Mouse (Mus musculus): ENCODE measurements around the gene Cdk10.
"Not testable (repeated sequence)": the region's sequence is repeated elsewhere in the genome, so short reads cannot be mapped to it uniquely, and the experiment has no call there.

Cdk10 gene

GRCm38 (mm10) chr8:123230326-123230725 lies 5.7 kb downstream of the Cdk10 start:
- in situ Hi-C loops (cut with MboI; ENCODE audit: unreplicated experiment in 2 of 2): not testable (repeated sequence)

- in situ Hi-C loops (cut with MboI; ENCODE audit: unreplicated experiment in 2 of 2): no loop called here
These were observed 7.1 kb downstream of the Cdk10 start for GRCm38 (mm10) chr8:123231742-123232141.

- in situ Hi-C loops (cut with MboI; ENCODE audit: unreplicated experiment in 2 of 2): no loop called here
These were observed 7.9 kb downstream of the Cdk10 start for GRCm38 (mm10) chr8:123232553-123232952.

GRCm38 (mm10) chr8:123233300-123233699 lies 8.7 kb downstream of the Cdk10 start:
- in situ Hi-C loops (cut with MboI; ENCODE audit: unreplicated experiment in 2 of 2): no loop called here

- in situ Hi-C loops (cut with MboI; ENCODE audit: unreplicated experiment in 2 of 2): no loop called here
These were observed 9.1 kb downstream of the Cdk10 start for GRCm38 (mm10) chr8:123233760-123234159.

GRCm38 (mm10) chr8:123234918-123235519 lies 10.4 kb downstream of the Cdk10 start:
- in situ Hi-C loops (cut with MboI; ENCODE audit: unreplicated experiment in 2 of 2): no loop called here

- in situ Hi-C loops (cut with MboI; ENCODE audit: unreplicated experiment in 2 of 2): no loop called here
These were observed 11.2 kb downstream of the Cdk10 start, which contains the start of gene Spata2l for GRCm38 (mm10) chr8:123235520-123236497. Gene Spata2l (minus strand): TSS chr8:123236233.

GRCm38 (mm10) chr8:123239398-123239797 lies 14.8 kb downstream of the Cdk10 start:
- in situ Hi-C loops (cut with MboI; ENCODE audit: unreplicated experiment in 2 of 2): no loop called here

- in situ Hi-C loops (cut with MboI; ENCODE audit: unreplicated experiment in 2 of 2): no loop called here
These were observed 17.7 kb downstream of the Cdk10 start for GRCm38 (mm10) chr8:123242107-123242923.

- in situ Hi-C loops (cut with MboI; ENCODE audit: unreplicated experiment in 2 of 2): no loop called here
These were observed 18.4 kb downstream of the Cdk10 start for GRCm38 (mm10) chr8:123243053-123243452.

- in situ Hi-C loops (cut with MboI; ENCODE audit: unreplicated experiment in 2 of 2): no loop called here
These were observed 19.7 kb downstream of the Cdk10 start for GRCm38 (mm10) chr8:123244382-123244781.

- in situ Hi-C loops (cut with MboI; ENCODE audit: unreplicated experiment in 2 of 2): no loop called here
These were observed 20.9 kb downstream of the Cdk10 start for GRCm38 (mm10) chr8:123245543-123245942.

- in situ Hi-C loops (cut with MboI; ENCODE audit: unreplicated experiment in 2 of 2): no loop called here
These were observed 23.1 kb downstream of the Cdk10 start for GRCm38 (mm10) chr8:123247748-123248147.

- in situ Hi-C loops (cut with MboI; ENCODE audit: unreplicated experiment in 2 of 2): no loop called here
These were observed 24.0 kb downstream of the Cdk10 start for GRCm38 (mm10) chr8:123248596-123248995.

- in situ Hi-C loops (cut with MboI; ENCODE audit: unreplicated experiment in 2 of 2): no loop called here
These were observed 26.3 kb downstream of the Cdk10 start for GRCm38 (mm10) chr8:123250940-123251339.

GRCm38 (mm10) chr8:123252925-123253324 lies 28.3 kb downstream of the Cdk10 start:
- in situ Hi-C loops (cut with MboI; ENCODE audit: unreplicated experiment in 2 of 2): no loop called here

GRCm38 (mm10) chr8:123253451-123254098 lies 28.9 kb downstream of the Cdk10 start:
- in situ Hi-C loops (cut with MboI; ENCODE audit: unreplicated experiment in 2 of 2): no loop called here

GRCm38 (mm10) chr8:123254099-123254885 lies 29.6 kb downstream of the Cdk10 start, which contains the start of the genes Zfp276 and Vps9d1:
Gene Zfp276 (plus strand): TSS chr8:123254195.
Gene Vps9d1 (minus strand): TSS chr8:123254348.
- in situ Hi-C loops (cut with MboI; ENCODE audit: unreplicated experiment in 2 of 2): no loop called here

GRCm38 (mm10) chr8:123255170-123255569 lies 30.5 kb downstream of the Cdk10 start:
- in situ Hi-C loops (cut with MboI; ENCODE audit: unreplicated experiment in 2 of 2): no loop called here

Data from v-Abl transformed pro-B cells (cell line).